Mouse (Mus musculus) C2C12 (cell line): ENCODE results near the gene Cygb. TPM values are rescaled to one million over a fixed set of nuclear protein-coding genes. Genes with fewer than 3 reads are reported as not detected.

Experiments used
- H3K27me3 ChIP-seq: one replicate; pipeline ENCODE4 v1.6.1; 2011; ENCODE audit not compliant: control insufficient read depth, insufficient read depth, insufficient read length
- H3K36me3 ChIP-seq: one replicate; pipeline ENCODE4 v1.6.1; 2011; ENCODE audit not compliant: control insufficient read depth, insufficient read depth
- H3K4me3 ChIP-seq: one replicate; pipeline ENCODE4 v1.5.1; 2011; ENCODE audit warnings: mild to moderate bottlenecking, control low read depth; ENCODE audit not compliant: poor library complexity, insufficient read depth, severe bottlenecking
- H3K79me2 ChIP-seq: one replicate; pipeline ENCODE4 v1.6.1; 2011; ENCODE audit not compliant: control insufficient read depth, insufficient read depth
- H3K79me3 ChIP-seq: one replicate; pipeline ENCODE4 v1.6.1; 2011; ENCODE audit warnings: low read depth, control low read depth
- H3ac ChIP-seq: one replicate; pipeline ENCODE3; 2011; ENCODE audit warnings: low read depth; ENCODE audit not compliant: control insufficient read depth, insufficient read length
- CEBPB ChIP-seq: IDR thresholded peaks from one replicate; pipeline ENCODE4 v1.6.1; 2011; ENCODE audit warnings: low read depth, mild to moderate bottlenecking, control low read depth, moderate library complexity
- CTCF ChIP-seq: IDR thresholded peaks from one replicate; pipeline ENCODE4 v1.5.1; 2011; ENCODE audit not compliant: control insufficient read depth, insufficient read depth, insufficient read length
- FOSL1 ChIP-seq: IDR thresholded peaks from one replicate; pipeline ENCODE4 v1.8.0; 2011; ENCODE audit warnings: mild to moderate bottlenecking, low read length; ENCODE audit not compliant: poor library complexity, insufficient read depth, severe bottlenecking
- MAX ChIP-seq: IDR thresholded peaks from one replicate; pipeline ENCODE4 v1.6.1; 2011; ENCODE audit warnings: mild to moderate bottlenecking, control low read depth
- MYOD1 ChIP-seq: IDR thresholded peaks from one replicate; pipeline ENCODE4 v1.6.1; 2011; ENCODE audit warnings: low read depth; ENCODE audit not compliant: control insufficient read depth, insufficient read length
- MYOG ChIP-seq: IDR thresholded peaks from one replicate; pipeline ENCODE4 v1.6.1; 2011; ENCODE audit not compliant: control insufficient read depth, insufficient read length; ENCODE audit errors: extremely low read depth
- USF1 ChIP-seq: IDR thresholded peaks from one replicate; pipeline ENCODE4 v1.6.1; 2011; ENCODE audit warnings: low read depth, mild to moderate bottlenecking, control low read depth, moderate library complexity
- polyA plus RNA-seq: library from polyadenylated mRNA; unstranded; fragments of >200 nt; fragmentation: generic; extraction: Trizol; gene quantifications from one replicate; pipeline ENCODE4 v1.2.1, GENCODE M21; 2012; ENCODE audit warnings: missing spikeins

The Cygb gene
- polyA plus RNA-seq, 1 experiment = 0.95 TPM

GRCm38 (mm10) chr11:116618666-116619065, 35.4 kb downstream of the Cygb start:
- H3K79me2 ChIP-seq = peaks cover 60% of the 10 kb centered on the region
- no peak overlapping the region for H3K4me3 ChIP-seq
- H3ac ChIP-seq = no peak overlapping the region
- peaks cover 8% of the 10 kb centered on the region for H3K79me3 ChIP-seq
- no peaks in the 10 kb centered on the region for H3K27me3 ChIP-seq
- H3K36me3 ChIP-seq = no peaks in the 10 kb centered on the region
- TF ChIP-seq CEBPB (no peak), MYOD1 (no peak), CTCF (no peak), FOSL1 (no peak), MYOG (no peak), USF1 (no peak), MAX (no peak)

DNA sequence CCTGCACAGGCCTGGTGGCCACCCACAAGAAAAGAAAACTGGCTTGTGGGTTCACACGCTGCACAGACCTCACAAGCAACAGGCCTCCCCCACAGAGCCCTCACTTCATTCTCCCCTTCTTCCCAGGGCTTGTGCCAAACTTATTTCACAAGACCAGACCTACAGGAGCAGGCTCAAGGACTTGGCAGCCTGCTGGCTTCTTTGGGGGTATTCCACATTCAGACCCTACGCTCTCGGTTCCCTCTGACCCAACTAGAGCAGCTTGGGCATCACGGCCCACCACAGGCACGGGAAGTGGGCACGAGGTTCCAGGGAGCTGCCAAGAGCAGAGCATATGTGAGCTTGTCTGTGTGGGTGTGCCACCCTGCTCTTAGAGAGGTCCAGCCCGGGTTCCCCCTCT, 36.5 kb downstream of the Cygb start:
- Histone ChIP-seq H3ac (no peak overlapping the region), H3K36me3 (no peaks in the 10 kb centered on the region), H3K79me3 (peaks cover 7% of the 10 kb centered on the region), H3K27me3 (no peaks in the 10 kb centered on the region), H3K79me2 (peaks cover 51% of the 10 kb centered on the region), H3K4me3 (no peak overlapping the region)
- TF ChIP-seq MYOD1 (no peak), FOSL1 (no peak), MAX (no peak), USF1 (no peak), MYOG (no peak), CTCF (no peak), CEBPB (peak; percentile 26)

DNA sequence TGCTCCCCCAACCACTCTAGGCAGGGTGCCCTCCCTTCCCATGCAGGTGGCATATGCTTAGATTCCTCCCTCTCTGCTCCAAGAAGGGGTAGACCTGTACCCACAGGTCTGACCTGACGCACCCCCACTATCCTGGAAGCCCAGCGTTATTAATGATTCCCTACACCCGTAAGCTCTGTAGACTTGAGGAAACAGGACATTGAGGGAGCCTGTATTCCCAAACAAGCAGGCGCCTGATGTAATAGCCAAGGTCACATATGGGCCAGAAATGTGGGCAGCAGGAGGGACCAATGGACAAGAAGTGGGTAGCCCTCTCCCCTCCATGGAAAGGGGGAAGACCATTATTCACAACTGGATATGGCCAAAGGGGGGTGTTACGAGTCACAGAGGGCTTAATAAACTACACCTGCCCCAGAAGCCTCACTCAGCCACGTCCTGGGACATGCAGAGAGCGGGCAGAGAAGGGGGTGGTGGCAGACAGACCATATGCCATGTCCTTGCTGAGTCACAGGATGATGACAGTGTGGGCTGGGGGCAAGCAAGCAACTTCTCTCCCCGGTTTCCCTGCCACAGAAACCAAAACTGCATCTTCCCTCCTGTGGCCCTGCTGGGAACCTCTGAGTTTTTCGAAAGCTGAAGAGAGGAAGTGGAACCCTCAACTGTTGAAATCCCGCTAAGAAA, 37.5 kb downstream of the Cygb start:
- H3K79me3 ChIP-seq = peaks cover 7% of the 10 kb centered on the region
- no peaks in the 10 kb centered on the region for H3K27me3 ChIP-seq
- no peak overlapping the region for H3K4me3 ChIP-seq
- peaks cover 43% of the 10 kb centered on the region for H3K79me2 ChIP-seq
- H3ac ChIP-seq = no peak overlapping the region
- no peaks in the 10 kb centered on the region for H3K36me3 ChIP-seq
- TF ChIP-seq MYOD1 (peak; percentile 69), USF1 (no peak), FOSL1 (no peak)

DNA sequence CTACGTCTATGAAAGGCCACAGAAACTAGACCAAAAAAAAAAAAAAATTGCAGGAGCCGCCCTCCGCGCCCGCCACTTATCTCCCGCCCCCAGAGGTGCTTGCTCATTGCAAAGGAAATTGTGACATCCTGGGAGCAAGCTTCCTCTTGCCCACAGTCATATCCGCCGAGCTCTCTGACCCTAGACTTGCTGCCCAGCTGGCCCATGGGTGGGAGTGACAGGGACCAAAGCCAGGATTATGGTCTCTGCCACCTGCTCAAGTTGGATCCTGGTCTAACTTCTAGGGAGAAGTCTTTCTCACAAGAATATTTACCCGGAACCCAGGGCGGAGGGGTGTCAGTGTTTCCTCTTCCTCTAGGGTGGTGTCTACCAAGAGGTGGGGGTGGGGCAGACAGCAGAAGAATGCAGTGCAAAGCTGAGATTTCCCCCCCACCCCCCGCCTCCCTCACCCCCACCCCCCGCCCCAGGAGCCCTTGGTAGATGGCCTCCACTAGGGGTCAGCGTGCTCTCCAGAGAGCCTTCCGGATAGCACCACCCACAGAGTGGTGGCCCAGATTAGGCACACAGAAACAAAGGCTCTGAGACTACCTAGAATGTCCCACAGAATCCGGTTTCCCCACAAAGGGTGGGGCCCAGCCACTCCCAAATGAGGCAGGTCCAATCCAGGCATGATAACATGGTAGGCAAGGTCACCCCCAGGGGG, 38.2 kb downstream of the Cygb start:
- Histone ChIP-seq H3K79me2 (peaks cover 43% of the 10 kb centered on the region), H3K27me3 (no peaks in the 10 kb centered on the region), H3ac (no peak overlapping the region), H3K4me3 (no peak overlapping the region), H3K36me3 (no peaks in the 10 kb centered on the region), H3K79me3 (peaks cover 7% of the 10 kb centered on the region)
- TF ChIP-seq FOSL1 = no peak
- peak; percentile 90 for TF ChIP-seq CEBPB

GRCm38 (mm10) chr11:116613234-116613633, 40.9 kb downstream of the Cygb start:
- TF ChIP-seq USF1 = no peak
- no peak for TF ChIP-seq MYOG
- no peak for TF ChIP-seq MAX
- no peak for TF ChIP-seq CEBPB
- TF ChIP-seq FOSL1 = no peak
- no peak for TF ChIP-seq MYOD1
- no peak for TF ChIP-seq CTCF
- no peaks in the 10 kb centered on the region for H3K79me3 ChIP-seq
- H3K36me3 ChIP-seq = peaks cover 2% of the 10 kb centered on the region
- no peaks in the 10 kb centered on the region for H3K27me3 ChIP-seq
- no peak overlapping the region for H3K4me3 ChIP-seq
- no peak overlapping the region for H3ac ChIP-seq
- H3K79me2 ChIP-seq = peaks cover 17% of the 10 kb centered on the region

DNA sequence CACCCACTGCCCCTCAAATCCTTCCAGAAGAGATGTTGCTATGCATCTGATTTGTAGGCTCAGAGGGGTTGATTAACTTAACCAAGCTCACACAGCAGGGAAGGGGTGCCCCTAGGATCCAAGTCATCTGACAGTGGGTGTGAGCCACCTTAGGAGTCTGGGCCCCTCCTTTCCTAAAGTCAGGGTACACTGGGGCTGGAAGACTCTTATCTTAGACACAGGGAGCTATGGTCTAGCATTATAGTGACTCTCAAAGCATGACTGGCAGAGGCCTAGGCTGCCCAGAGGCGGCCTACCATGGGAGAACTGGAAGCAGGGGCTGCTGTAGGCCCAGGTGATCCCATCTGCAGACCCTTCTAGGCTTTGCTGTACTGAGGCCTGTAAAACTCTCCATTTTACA, 41.6 kb downstream of the Cygb start:
- peaks cover 12% of the 10 kb centered on the region for H3K79me2 ChIP-seq
- TF ChIP-seq CEBPB (no peak), CTCF (no peak), FOSL1 (no peak), MYOD1 (no peak), USF1 (no peak), MYOG (no peak), MAX (no peak)
- H3K4me3 ChIP-seq = no peak overlapping the region
- no peaks in the 10 kb centered on the region for H3K79me3 ChIP-seq
- peaks cover 5% of the 10 kb centered on the region for H3K36me3 ChIP-seq
- no peaks in the 10 kb centered on the region for H3K27me3 ChIP-seq
- no peak overlapping the region for H3ac ChIP-seq
